Mouse (Mus musculus): ENCODE data around the gene Trib3.
"Not testable (repeated sequence)": the region's sequence is repeated elsewhere in the genome, so short reads cannot be mapped to it uniquely, and the experiment has no call there.

Gene Trib3

DNA sequence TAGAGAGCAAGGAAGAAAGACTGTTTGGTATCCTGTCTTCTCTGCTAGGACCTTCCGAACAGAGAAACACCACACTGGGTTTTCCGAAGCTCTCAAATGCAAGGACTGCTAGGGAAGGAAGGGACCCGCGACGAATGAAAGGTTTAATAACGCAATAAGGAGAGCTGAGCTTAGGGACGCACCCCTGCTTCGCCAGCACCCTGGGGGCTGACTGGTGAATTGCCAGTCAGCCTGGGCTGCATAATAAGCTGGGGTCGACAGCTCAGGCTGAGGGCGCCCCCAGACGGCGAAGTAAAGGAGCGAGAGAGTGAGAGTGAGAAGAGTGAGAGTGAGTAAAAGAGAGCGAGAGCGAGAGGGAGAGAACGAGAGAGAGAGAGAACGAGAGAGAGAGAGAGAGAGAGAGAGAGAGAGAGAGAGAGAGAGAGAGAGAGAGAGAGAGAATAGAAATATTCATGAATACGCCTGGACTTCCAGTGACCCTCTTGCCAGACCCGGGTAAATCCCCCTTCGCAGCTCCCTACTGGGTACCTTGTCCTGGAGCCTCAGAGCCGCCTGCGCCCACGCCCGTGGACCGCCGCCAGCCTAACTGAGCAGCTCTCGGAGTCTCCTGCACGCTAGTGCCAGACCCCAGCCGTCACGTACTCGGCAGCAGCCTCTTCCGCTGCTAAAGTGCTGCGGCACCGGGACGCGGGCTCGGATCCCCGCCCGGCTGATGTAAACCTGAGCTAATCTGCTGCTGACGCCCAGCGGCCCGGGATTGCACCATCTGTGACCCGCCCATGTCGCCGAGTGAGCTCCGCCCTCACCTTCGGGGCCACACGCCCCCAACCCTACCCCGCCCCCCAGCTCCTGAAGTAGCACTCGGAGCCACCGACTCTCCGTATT is at the start of gene Trib3:
Gene Trib3 (minus strand): TSS at position 704 of the 885 bp plus-strand sequence.
- peak; percentile 79 for DNase-seq

- peak; percentile 25 for DNase-seq
Observed at GRCm38 (mm10) chr2:152393225-152394017, 49.6 kb upstream of the Trib3 start.

GRCm38 (mm10) chr2:152392786-152393185 is 49.0 kb upstream of the Trib3 start:
- peak; percentile 67 for DNase-seq

DNA sequence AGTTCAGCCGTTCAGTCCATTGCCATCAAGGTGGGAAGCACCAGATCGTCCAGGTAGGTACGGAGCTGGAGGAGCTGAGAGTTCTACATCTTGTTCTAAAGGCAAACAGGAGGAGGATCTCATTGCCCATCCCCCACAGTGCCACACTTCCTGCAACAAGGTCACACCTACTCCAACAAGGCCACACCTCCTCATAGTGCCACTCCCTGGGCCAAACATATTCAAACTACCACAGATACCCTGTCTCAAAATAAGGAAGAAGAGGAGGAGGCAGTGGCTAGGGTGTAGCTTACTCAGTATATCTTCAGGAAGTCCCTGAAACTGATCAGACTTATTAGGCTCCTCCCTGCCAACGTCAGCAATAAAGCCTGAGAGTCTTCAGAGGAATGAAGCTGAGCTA is 40.4 kb upstream of the Trib3 start:
- no peak for DNase-seq

- DNase-seq: no peak
Observed at GRCm38 (mm10) chr2:152376345-152376741, 32.5 kb upstream of the Trib3 start, which contains the start of gene Nrsn2. Gene Nrsn2, minus strand, starts transcription at chr2:152376638.

DNA sequence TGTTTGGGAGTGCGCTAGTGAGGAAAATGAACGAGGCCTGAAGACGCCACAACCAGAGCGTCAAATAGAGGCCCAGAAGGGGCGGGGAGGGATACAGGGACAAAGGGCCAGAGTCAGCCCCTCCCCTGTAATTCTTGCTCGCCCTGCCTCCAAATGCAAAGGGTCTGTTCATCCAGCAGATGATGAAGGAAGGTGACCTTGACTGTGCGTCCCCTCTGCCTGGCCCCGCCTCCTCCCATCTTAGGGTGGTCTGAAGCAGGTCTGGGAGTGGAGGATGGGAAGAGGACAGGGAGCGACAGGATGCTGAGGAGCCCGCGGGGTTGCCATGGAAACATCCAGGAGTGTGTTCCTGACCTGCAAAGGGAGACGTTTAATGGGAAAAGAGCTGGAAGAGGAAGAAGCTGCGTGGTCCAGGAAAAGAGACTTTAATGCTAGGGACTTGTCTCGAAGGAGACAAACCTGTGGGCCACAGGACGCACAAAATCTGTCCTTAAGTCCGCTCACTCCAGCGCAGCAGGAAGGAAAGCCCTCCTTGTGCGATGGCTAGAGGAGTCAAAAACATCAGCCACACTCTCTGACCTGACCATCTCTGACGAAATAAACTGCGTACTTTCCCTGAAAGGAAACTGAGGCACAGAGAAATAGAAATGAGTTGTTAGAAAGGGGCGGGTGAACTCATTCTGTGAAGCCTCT is 32.0 kb upstream of the Trib3 start:
- no peak for DNase-seq

GRCm38 (mm10) chr2:152373547-152373946 is 29.7 kb upstream of the Trib3 start:
- DNase-seq: no peak

GRCm38 (mm10) chr2:152372661-152373060 is 28.8 kb upstream of the Trib3 start:
- no peak for DNase-seq

DNA sequence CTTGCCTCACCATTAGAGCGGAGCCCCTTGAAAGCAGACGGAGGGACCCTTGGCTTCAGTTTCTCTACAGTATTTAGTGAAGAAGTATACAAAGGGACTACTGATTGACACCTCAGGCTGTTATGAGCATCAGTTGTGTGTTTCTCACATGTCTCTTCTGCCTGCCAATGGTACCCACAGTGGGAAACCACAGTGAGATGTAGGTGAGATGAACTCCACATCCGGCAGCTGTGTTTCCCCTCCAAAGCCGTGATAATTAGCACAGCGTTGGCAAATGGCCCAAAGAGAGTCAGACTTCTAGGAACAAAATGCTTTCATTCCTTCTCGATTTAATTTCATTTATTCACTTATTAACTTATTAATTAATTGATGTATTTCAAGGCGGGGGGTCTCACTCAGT is 28.3 kb upstream of the Trib3 start:
- DNase-seq: no peak

- DNase-seq: peak; percentile 26
Observed at GRCm38 (mm10) chr2:152368532-152369140, 24.8 kb upstream of the Trib3 start.

DNA sequence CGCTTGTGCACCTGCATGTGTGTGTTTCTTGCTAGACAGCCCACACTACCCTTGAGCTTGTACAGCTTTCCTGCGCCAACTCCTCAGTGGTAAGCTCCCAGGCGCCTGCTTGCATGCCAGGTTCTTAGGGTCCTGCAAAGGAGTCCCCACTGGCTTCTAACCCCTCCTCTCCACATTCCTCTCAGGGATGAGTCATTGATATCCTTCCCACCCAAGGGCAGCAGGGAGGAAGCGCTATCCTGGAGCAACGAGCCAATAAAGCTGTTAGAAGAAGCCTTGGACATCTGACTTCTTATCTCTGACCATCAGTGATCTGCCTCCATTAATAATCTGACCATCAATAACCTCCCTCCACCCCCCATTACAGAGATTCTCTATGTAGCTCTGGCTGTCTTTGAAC is 24.1 kb upstream of the Trib3 start:
- DNase-seq: no peak

GRCm38 (mm10) chr2:152363245-152364147 is 19.7 kb upstream of the Trib3 start:
- DNase-seq: peak; percentile 66

- no peak for DNase-seq
Observed at GRCm38 (mm10) chr2:152361193-152361592, 17.4 kb upstream of the Trib3 start.

DNA sequence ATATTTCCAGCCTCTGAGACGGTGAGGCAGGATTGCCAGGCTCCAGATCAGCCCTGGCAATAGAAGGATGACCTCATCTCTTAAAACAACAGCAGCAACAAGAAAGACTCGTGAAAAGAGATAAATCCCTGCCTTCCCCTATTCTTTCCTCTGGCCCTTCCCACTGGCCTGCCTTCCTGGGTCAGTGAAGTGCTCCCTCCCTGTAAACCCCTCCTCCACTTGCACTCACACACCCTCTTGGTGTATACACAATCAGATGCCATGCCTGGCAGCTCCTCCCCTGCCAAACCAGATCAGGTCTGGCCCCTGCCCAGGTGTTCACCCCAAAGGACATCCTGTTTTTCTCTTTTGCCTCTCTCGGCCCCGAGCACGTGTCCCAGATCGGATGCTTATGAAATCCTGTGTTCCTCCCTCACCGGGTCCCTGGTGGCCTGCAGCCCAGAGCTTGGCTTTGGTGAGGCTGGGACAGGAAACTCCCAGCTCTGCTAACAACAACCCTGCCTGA is 16.5 kb upstream of the Trib3 start:
- no peak for DNase-seq

- no peak for DNase-seq
Observed at GRCm38 (mm10) chr2:152359616-152360015, 15.8 kb upstream of the Trib3 start.

GRCm38 (mm10) chr2:152358977-152359376 is 15.1 kb upstream of the Trib3 start:
- DNase-seq: not testable (repeated sequence)

DNA sequence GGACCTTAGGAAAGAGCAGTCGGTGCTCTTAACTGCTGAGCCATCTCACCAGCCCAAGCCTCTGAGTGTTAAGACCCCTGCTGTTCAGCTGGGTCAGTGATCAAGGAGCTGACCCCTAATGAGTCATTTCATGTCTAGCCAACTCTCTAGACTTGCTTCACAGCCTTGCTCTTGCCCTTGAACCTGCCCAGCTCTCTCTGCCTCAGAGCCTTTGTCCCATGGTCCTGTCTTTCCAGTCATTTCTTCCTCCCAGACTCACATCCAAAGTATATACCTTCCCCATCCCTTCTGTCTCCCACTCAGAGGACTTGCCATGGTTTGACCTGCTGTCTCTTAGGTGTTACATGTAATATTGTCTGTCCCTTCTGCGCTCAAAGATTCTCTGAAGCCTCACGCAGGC is 13.4 kb upstream of the Trib3 start:
- DNase-seq: no peak

GRCm38 (mm10) chr2:152349842-152350540 is 6.2 kb upstream of the Trib3 start:
- no peak for DNase-seq

DNA sequence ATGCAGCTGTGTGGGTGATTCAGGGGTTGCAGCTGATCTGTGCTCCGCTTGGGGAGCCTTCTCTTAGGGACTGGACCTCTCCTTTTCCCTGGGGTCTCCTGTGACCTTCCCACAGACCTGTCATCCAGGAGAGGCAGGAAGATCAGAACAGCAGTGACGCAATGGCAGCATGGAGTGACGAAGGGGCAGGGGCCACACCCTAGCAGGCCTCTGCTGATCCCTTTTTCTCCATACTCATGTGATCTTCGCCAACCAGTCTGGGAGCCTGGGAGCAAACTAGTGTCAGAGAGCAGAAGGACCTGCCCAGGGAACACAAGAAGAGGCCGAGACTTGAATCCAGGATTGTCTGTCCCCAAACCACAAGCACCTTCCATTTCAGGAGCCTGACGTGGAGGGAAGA is 5.4 kb upstream of the Trib3 start:
- DNase-seq: no peak

DNA sequence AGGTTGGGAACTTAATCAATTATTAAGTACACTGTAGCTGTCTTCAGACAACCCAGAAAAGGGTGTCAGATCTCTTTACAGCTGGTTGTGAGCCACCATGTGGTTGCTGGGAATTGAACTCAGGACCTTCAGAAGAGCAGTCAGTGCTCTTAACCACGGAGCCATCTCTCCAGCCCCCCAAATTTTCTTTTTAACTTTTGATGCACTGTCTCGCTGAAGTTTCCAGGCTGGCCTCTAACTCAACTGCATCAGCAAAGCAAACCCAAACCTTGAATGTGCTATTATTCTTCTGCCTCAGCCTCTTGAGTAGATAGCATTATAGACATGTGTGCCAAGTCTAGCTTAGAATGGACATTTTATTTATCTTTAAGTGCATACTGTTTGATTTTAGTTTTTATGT is 3.9 kb upstream of the Trib3 start:
- DNase-seq: no peak
